Mouse (Mus musculus) hindbrain, embryonic 14.5 days (tissue): ENCODE data around the gene Efna2. TPM values are rescaled to one million over a fixed set of nuclear protein-coding genes. Genes with fewer than 3 reads are reported as not detected.

ENCODE experiments used
- ATAC-seq: fragments of 200-750 bp; cut with Nextera tagmentation; 2 replicates; pipeline ENCODE4 v1.8.0; 2017; ENCODE audit warnings: moderate number of reproducible peaks, mild to moderate bottlenecking, moderate TSS enrichment, moderate library complexity; ENCODE audit not compliant: low FRiP score
- DNase-seq: peaks from one replicate; pipeline ENCODE4 v3.0.0-alpha.2; 2015; ENCODE audit warnings: low spot score
- H3K27ac ChIP-seq: fragments of 300-500 bp; sonication (generic); 2 replicates; pipeline ENCODE4 v1.5.1; 2014; ENCODE audit warnings: mild to moderate bottlenecking, moderate library complexity
- H3K27me3 ChIP-seq: fragments of 300-500 bp; sonication (generic); 2 replicates; pipeline ENCODE4 v1.6.1; 2014; ENCODE audit warnings: mild to moderate bottlenecking, low read length, mixed read lengths; ENCODE audit not compliant: control insufficient read depth, insufficient read depth
- H3K36me3 ChIP-seq: fragments of 300-500 bp; sonication (generic); replicated peaks from 2 replicates; pipeline ENCODE4 v1.6.1; 2014; ENCODE audit not compliant: control insufficient read depth, insufficient read depth
- H3K4me1 ChIP-seq: fragments of 300-500 bp; sonication (generic); replicated peaks from 2 replicates; pipeline ENCODE4 v1.6.1; 2014; ENCODE audit warnings: antibody characterized with exemption, low read length, mixed read lengths; ENCODE audit not compliant: control insufficient read depth, insufficient read depth
- H3K4me2 ChIP-seq: fragments of 300-500 bp; sonication (generic); replicated peaks from 2 replicates; pipeline ENCODE4 v1.6.1; 2014; ENCODE audit warnings: mild to moderate bottlenecking, moderate library complexity
- H3K4me3 ChIP-seq: fragments of 300-500 bp; sonication (generic); replicated peaks from 2 replicates; pipeline ENCODE4 v1.5.1; 2014; ENCODE audit warnings: mild to moderate bottlenecking, low read length
- H3K9ac ChIP-seq: fragments of 300-500 bp; sonication (generic); 2 replicates; pipeline ENCODE4 v1.6.1; 2014
- H3K9me3 ChIP-seq: fragments of 300-500 bp; sonication (generic); 2 replicates; pipeline ENCODE4 v1.6.1; 2016; ENCODE audit warnings: low read length; ENCODE audit not compliant: control insufficient read depth
- WGBS: fragments of 180-500 bp; shearing (Covaris S2); extraction: QIAGEN DNeasy Blood & Tissue Kit; methylation state at CpG from one replicate; pipeline ENCODE4 v1.1.7; 2014; 5-methylcytosine and 5-hydroxymethylcytosine counted together
- polyA plus RNA-seq: library from polyadenylated mRNA; unstranded; fragments of >200 nt; fragmentation: Nextera tagmentation; extraction: Ambion mirVana; gene quantifications from 2 replicates; pipeline ENCODE4 v1.2.1, GENCODE M21; 2014

The Efna2 gene
- polyA plus RNA-seq, 1 experiment from 2014 or later, result 26.2 TPM

DNA sequence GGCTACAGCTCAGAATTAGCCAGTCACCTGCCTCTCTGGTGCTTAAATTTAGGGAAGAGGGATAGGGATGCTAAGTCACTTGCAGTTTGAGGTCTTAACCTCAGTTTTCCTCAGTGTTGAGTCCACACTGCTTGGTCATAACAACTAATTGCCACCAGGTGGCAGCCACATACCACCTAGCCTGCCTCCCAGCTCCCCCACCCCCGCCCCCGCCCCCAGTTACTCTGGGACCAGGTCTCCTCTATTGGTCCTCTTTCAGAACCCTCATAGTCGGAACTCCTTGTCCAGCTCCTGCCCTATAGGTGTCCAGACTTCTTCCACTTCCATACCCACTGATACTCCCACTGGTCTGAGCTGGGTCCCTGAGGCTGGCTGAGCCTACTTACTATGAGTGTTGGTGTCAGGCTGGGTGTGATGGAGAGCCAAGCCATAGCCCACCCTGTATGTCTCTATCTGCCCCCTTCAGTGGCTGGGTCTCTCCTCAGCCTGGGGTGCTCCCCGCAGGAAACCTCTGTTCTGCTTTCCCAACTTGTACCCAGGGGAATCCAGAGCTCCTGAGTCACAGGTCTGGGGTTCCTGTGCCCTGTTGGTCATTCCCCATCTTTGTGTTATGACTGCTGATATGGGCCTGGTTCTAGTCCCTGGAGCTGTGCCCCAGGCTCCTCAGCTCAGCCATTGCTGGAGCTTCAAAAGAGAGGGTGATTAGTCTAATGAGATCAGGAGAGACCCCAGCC lies 3.6 kb upstream of the Efna2 start:
- no peaks in the 10 kb centered on the region for H3K27me3 ChIP-seq
- H3K4me2 ChIP-seq, result 0 out of 2 replicates have a peak overlapping the region, but pooled peaks have one; percentile 5
- no peak overlapping the region for H3K4me3 ChIP-seq
- DNase-seq (peak; percentile 68), ATAC-seq (0 out of 2 replicates have a peak, but pooled peaks have one; percentile 15)
- 20% methylated on average over 4 of the region's 4 CpGs for WGBS
- H3K4me1 ChIP-seq, result peaks cover 21% of the 10 kb centered on the region
- H3K9ac ChIP-seq, result 0 out of 2 replicates have a peak overlapping the region, but pooled peaks have one; percentile 20
- H3K9me3 ChIP-seq, result no peaks in the 10 kb centered on the region
- peaks cover 17% of the 10 kb centered on the region for H3K36me3 ChIP-seq
- no peak overlapping the region for H3K27ac ChIP-seq

DNA sequence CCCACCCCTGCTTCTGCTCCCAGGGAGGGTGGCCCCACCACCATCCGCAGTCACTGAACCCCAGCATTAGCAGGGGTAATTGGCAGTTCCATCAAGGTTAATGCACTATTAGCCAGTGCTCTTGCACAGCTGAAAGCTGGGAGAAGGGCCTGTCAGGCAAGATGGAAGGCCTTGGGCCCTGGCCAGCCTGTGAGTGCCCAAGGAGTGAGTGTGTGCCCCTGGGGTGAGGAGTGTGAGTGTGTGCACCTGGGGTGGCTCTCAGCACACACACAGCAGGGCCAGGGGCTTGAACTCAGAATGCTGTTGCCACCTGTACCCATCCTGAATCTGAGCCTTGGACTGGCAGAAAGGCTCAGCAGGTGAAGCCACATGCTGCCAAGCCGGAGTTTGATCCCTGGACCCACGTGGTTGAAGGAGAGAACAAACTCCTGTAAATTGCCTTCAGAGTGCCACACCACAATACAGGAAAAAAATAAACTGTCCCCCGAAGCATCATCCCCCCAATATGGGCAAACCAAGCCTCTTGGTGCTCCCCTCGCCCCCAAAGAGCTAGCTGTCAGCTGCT lies 2.9 kb upstream of the Efna2 start:
- Histone ChIP-seq H3K4me2 (no peak overlapping the region), H3K4me1 (peaks cover 27% of the 10 kb centered on the region), H3K36me3 (peaks cover 11% of the 10 kb centered on the region), H3K27me3 (no peaks in the 10 kb centered on the region), H3K9me3 (no peaks in the 10 kb centered on the region), H3K9ac (0 out of 2 replicates have a peak overlapping the region, but pooled peaks have one; percentile 20), H3K27ac (0 out of 2 replicates have a peak overlapping the region, but pooled peaks have one; percentile 32), H3K4me3 (no peak overlapping the region)
- ATAC-seq (no peak), DNase-seq (no peak)
- 73% methylated on average over 5 of the region's 5 CpGs for WGBS

GRCm38 (mm10) chr10:80177441-80178279 lies 1.6 kb upstream of the Efna2 start:
- no peak overlapping the region for H3K27ac ChIP-seq
- H3K36me3 ChIP-seq, result no peaks in the 10 kb centered on the region
- 47% methylated on average over 7 of the region's 7 CpGs for WGBS

GRCm38 (mm10) chr10:80180288-80180687 lies 1.0 kb downstream of the Efna2 start:
- Histone ChIP-seq H3K36me3 (0 out of 2 replicates have a peak, but pooled peaks cover 4% of the 10 kb centered on the region), H3K9ac (peak overlapping the region; percentile 97), H3K27ac (no peak overlapping the region), H3K27me3 (no peaks in the 10 kb centered on the region), H3K4me2 (peak overlapping the region; percentile 80), H3K9me3 (no peaks in the 10 kb centered on the region), H3K4me1 (peaks cover 22% of the 10 kb centered on the region), H3K4me3 (peak overlapping the region; percentile 90)
- ATAC-seq (no peak), DNase-seq (no peak)
- 45% methylated on average over 6 of the region's 6 CpGs for WGBS

More at GRCm38 (mm10) chr10:80177441-80178279, 1.6 kb upstream of the Efna2 start:
- H3K9me3 ChIP-seq, result no peaks in the 10 kb centered on the region
- H3K9ac ChIP-seq, result no peak overlapping the region
- no peak for DNase-seq
- H3K4me2 ChIP-seq, result no peak overlapping the region
- peaks cover 27% of the 10 kb centered on the region for H3K4me1 ChIP-seq
- no peaks in the 10 kb centered on the region for H3K27me3 ChIP-seq
- H3K4me3 ChIP-seq, result no peak overlapping the region
- ATAC-seq, result no peak

GRCm38 (mm10) chr10:80180823-80181222 lies 1.5 kb downstream of the Efna2 start:
- H3K9ac ChIP-seq, result peak overlapping the region; percentile 97
- DNase-seq, result no peak
- 36% methylated on average over 5 of the region's 5 CpGs for WGBS
- H3K4me2 ChIP-seq, result peak overlapping the region; percentile 80
- H3K27ac ChIP-seq, result no peak overlapping the region; the same call in 1 of the 2 replicates
- no peak for ATAC-seq
- H3K27me3 ChIP-seq, result no peaks in the 10 kb centered on the region
- no peaks in the 10 kb centered on the region for H3K9me3 ChIP-seq
- 0 out of 2 replicates have a peak, but pooled peaks cover 4% of the 10 kb centered on the region for H3K36me3 ChIP-seq
- H3K4me1 ChIP-seq, result peaks cover 22% of the 10 kb centered on the region
- peak overlapping the region; percentile 90 for H3K4me3 ChIP-seq

DNA sequence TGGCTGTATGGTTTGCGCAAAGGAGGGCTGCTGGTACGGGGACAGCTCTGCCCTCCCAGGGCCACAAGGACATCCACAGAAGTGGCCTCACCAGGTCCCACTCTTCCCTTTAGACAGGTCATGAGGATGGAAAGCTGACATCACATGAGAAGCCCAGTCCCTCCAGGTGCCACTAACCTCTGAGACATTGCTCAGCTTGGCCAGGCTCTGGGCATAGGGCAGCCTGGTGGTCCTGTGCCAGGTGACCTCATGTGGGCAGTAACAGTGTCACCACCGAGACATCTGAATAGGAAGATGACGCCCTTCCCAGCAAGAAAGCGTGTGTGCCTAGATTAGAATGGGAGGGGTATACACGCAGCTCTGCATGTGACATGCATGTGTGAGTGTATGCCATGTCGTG lies 3.3 kb downstream of the Efna2 start:
- Histone ChIP-seq H3K27me3 (no peaks in the 10 kb centered on the region), H3K27ac (no peak overlapping the region), H3K4me1 (peaks cover 18% of the 10 kb centered on the region), H3K36me3 (peaks cover 14% of the 10 kb centered on the region), H3K9ac (no peak overlapping the region; the same call in 1 of the 2 replicates), H3K4me3 (no peak overlapping the region), H3K4me2 (peak overlapping the region; percentile 80; the same call in 1 of the 2 replicates), H3K9me3 (no peaks in the 10 kb centered on the region)
- DNase-seq (no peak), ATAC-seq (no peak)
- 90% methylated on average over 7 of the region's 7 CpGs for WGBS

DNA sequence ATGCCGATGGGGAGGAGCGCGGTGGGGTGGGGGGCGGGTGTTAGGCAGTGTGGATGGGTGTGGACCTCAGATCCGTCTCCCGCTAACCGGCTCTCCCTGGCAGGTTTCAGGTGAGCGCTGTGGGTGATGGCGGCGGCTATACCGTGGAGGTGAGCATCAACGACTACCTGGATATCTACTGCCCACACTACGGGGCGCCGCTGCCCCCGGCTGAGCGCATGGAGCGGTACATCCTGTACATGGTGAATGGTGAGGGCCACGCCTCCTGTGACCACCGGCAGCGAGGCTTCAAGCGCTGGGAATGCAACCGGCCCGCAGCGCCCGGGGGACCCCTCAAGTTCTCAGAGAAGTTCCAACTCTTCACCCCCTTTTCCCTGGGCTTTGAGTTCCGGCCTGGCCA lies 7.4 kb downstream of the Efna2 start:
- Histone ChIP-seq H3K9me3 (no peaks in the 10 kb centered on the region), H3K4me1 (peaks cover 20% of the 10 kb centered on the region), H3K27me3 (no peaks in the 10 kb centered on the region), H3K4me3 (no peak overlapping the region), H3K4me2 (no peak overlapping the region), H3K27ac (no peak overlapping the region), H3K36me3 (peaks cover 34% of the 10 kb centered on the region), H3K9ac (no peak overlapping the region)
- ATAC-seq, result no peak
- no peak for DNase-seq
- WGBS, result 43% methylated on average over 26 of the region's 27 CpGs

DNA sequence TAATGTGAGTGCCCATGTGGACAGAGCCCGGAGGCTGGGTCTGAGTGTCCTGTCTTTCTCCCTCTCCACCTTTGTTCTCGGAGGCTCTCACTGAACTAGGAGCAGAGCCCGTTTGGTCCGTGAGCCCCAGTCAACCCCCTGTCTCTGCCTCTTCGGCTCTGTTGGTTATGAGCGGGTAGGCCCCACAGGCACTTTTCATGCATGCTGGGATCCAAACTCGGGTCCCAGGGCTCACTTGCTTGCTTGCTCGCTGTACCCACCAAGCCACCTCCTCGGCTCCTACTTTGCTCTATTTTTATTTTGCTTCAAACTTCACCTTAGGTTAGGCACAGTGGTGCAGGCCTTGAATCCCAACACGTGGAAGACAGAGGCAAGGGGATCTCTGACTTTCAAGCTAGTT lies 8.5 kb downstream of the Efna2 start:
- Histone ChIP-seq H3K4me2 (no peak overlapping the region), H3K4me3 (no peak overlapping the region), H3K4me1 (peaks cover 17% of the 10 kb centered on the region), H3K36me3 (peaks cover 34% of the 10 kb centered on the region), H3K27me3 (no peaks in the 10 kb centered on the region), H3K9me3 (no peaks in the 10 kb centered on the region), H3K27ac (no peak overlapping the region), H3K9ac (no peak overlapping the region)
- no peak for DNase-seq
- WGBS, result 84% methylated on average over 10 of the region's 10 CpGs
- no peak for ATAC-seq
